Mouse (Mus musculus) gonadal fat pad, adult 2 months (tissue): ENCODE results near the gene Spata31d1b. TPM values are rescaled to one million over a fixed set of nuclear protein-coding genes. Genes with fewer than 3 reads are reported as not detected.
"Not testable (repeated sequence)": the region's sequence is repeated elsewhere in the genome, so short reads cannot be mapped to it uniquely, and the experiment has no call there.

Experiments
- DNase-seq: peaks from one replicate; pipeline ENCODE4 v3.0.0-alpha.2; 2012; ENCODE audit warnings: low read depth
- polyA plus RNA-seq: library from polyadenylated mRNA; depleted of rRNA; stranded (reverse); fragments of >200 nt; gene quantifications from 2 replicates; pipeline ENCODE4 v1.2.3, GENCODE M21; 2012

Gene Spata31d1b
- polyA plus RNA-seq, 1 experiment: 0.18 TPM

- no peak for DNase-seq
Measured at GRCm38 (mm10) chr13:59694008-59694407, 18.1 kb upstream of the Spata31d1b start, which contains the start of gene 4921517D22Rik. Gene 4921517D22Rik, minus strand, starts transcription at chr13:59694108.

GRCm38 (mm10) chr13:59695781-59696180, 16.3 kb upstream of the Spata31d1b start:
- no peak for DNase-seq

- no peak for DNase-seq
Measured at GRCm38 (mm10) chr13:59699131-59699530, 13.0 kb upstream of the Spata31d1b start.

- not testable (repeated sequence) for DNase-seq
Measured at GRCm38 (mm10) chr13:59700137-59700536, 11.9 kb upstream of the Spata31d1b start.

GRCm38 (mm10) chr13:59703514-59703913, 8.6 kb upstream of the Spata31d1b start:
- DNase-seq: no peak

GRCm38 (mm10) chr13:59704562-59704961, 7.5 kb upstream of the Spata31d1b start:
- no peak for DNase-seq

- no peak for DNase-seq
Measured at GRCm38 (mm10) chr13:59710230-59710629, 1.9 kb upstream of the Spata31d1b start, which contains the start of gene Spata31d1a. Gene Spata31d1a, minus strand, starts transcription at chr13:59710330.

GRCm38 (mm10) chr13:59713710-59714109, 1.6 kb downstream of the Spata31d1b start:
- no peak for DNase-seq

- not testable (repeated sequence) for DNase-seq
Measured at GRCm38 (mm10) chr13:59718857-59719440, 6.9 kb downstream of the Spata31d1b start.

- DNase-seq: no peak
Measured at GRCm38 (mm10) chr13:59719475-59719874, 7.4 kb downstream of the Spata31d1b start.

GRCm38 (mm10) chr13:59722089-59722488, 10.0 kb downstream of the Spata31d1b start:
- not testable (repeated sequence) for DNase-seq

- no peak for DNase-seq
Measured at GRCm38 (mm10) chr13:59726139-59726867, 14.2 kb downstream of the Spata31d1b start.

- no peak for DNase-seq
Measured at GRCm38 (mm10) chr13:59728378-59729093, 16.5 kb downstream of the Spata31d1b start.

- no peak for DNase-seq
Measured at GRCm38 (mm10) chr13:59731652-59732051, 19.6 kb downstream of the Spata31d1b start, which contains the start of gene Spata31d1d. Gene Spata31d1d, minus strand, starts transcription at chr13:59731752.

GRCm38 (mm10) chr13:59733936-59734335, 21.9 kb downstream of the Spata31d1b start:
- DNase-seq: no peak

- DNase-seq: not testable (repeated sequence)
Measured at GRCm38 (mm10) chr13:59734347-59734746, 22.3 kb downstream of the Spata31d1b start.

GRCm38 (mm10) chr13:59735190-59735589, 23.1 kb downstream of the Spata31d1b start:
- no peak for DNase-seq

- no peak for DNase-seq
Measured at GRCm38 (mm10) chr13:59738455-59738854, 26.4 kb downstream of the Spata31d1b start.

GRCm38 (mm10) chr13:59739397-59739796, 27.3 kb downstream of the Spata31d1b start:
- DNase-seq: no peak

GRCm38 (mm10) chr13:59741096-59741495, 29.0 kb downstream of the Spata31d1b start:
- DNase-seq: no peak

- no peak for DNase-seq
Measured at GRCm38 (mm10) chr13:59741697-59742096, 29.6 kb downstream of the Spata31d1b start.

- DNase-seq: no peak
Measured at GRCm38 (mm10) chr13:59745462-59745861, 33.4 kb downstream of the Spata31d1b start.
